Mouse (Mus musculus) spleen, adult 2 months (tissue): ENCODE measurements around the gene Exoc6b. TPM values are rescaled to one million over a fixed set of nuclear protein-coding genes. Genes with fewer than 3 reads are reported as not detected.

Source experiments
- DNase-seq, 2 experiments: peaks; one replicate each; pipeline versions ENCODE4 v3.0.0 to v3.0.0-alpha.2; 2012 to 2021; ENCODE audit warnings: low spot score in 2 of 2, low read depth in 1 of 2
- H3K27ac ChIP-seq: fragments of 200-500 bp; 2 replicates; pipeline ENCODE4 v1.5.1; 2012; ENCODE audit warnings: low read length, inconsistent platforms; ENCODE audit not compliant: insufficient read depth
- H3K27me3 ChIP-seq: fragments of 200-500 bp; 2 replicates; pipeline ENCODE4 v1.6.1; 2012; ENCODE audit warnings: mild to moderate bottlenecking, moderate library complexity, low read length, inconsistent platforms; ENCODE audit not compliant: control insufficient read depth, insufficient read depth
- H3K36me3 ChIP-seq: fragments of 200-500 bp; 2 replicates; pipeline ENCODE4 v1.6.1; 2012; ENCODE audit warnings: mild to moderate bottlenecking, low read length, inconsistent platforms; ENCODE audit not compliant: control insufficient read depth, insufficient read depth
- H3K4me1 ChIP-seq: fragments of 200-500 bp; 2 replicates; pipeline ENCODE4 v1.6.1; 2011; ENCODE audit warnings: inconsistent platforms; ENCODE audit not compliant: control insufficient read depth, insufficient read depth, insufficient read length
- H3K4me3 ChIP-seq: fragments of 200-500 bp; 2 replicates; pipeline ENCODE4 v1.5.1; 2011; ENCODE audit warnings: mild to moderate bottlenecking, inconsistent platforms; ENCODE audit not compliant: insufficient read depth, insufficient read length; ENCODE audit errors: extremely low read depth
- CTCF ChIP-seq: fragments of 200-500 bp; IDR thresholded peaks from 2 replicates; pipeline ENCODE4 v1.5.1; 2011; ENCODE audit warnings: mild to moderate bottlenecking, inconsistent platforms; ENCODE audit not compliant: insufficient read depth, insufficient read length, insufficient replicate concordance; ENCODE audit errors: extremely low read depth
- POLR2A ChIP-seq: fragments of 200-500 bp; IDR thresholded peaks from 2 replicates; pipeline ENCODE4 v1.6.1; 2011; ENCODE audit warnings: low read depth, low read length, inconsistent platforms
- WGBS: fragments of 180-500 bp; shearing (Covaris S2); methylation state at CpG from one replicate; pipeline ENCODE4 v1.1.7; 2018; 5-methylcytosine and 5-hydroxymethylcytosine counted together
- polyA plus RNA-seq: library from polyadenylated mRNA; depleted of rRNA; stranded (reverse); fragments of >200 nt; gene quantifications from 2 replicates; pipeline ENCODE4 v1.2.3, GENCODE M21; 2012; rRNA removed

The Exoc6b gene
- polyA plus RNA-seq, 1 experiment: 3.1 TPM

- no peaks in the 10 kb centered on the region for H3K4me1 ChIP-seq
- H3K27me3 ChIP-seq: no peaks in the 10 kb centered on the region
- no peak overlapping the region for H3K4me3 ChIP-seq
- TF ChIP-seq CTCF (no peak), POLR2A (no peak)
- H3K27ac ChIP-seq: no peak overlapping the region
- no peak for DNase-seq
- WGBS: 84% methylated on average over 25 of the region's 25 CpGs
- no peaks in the 10 kb centered on the region for H3K36me3 ChIP-seq
These were observed 495.2 kb downstream of the Exoc6b start for GRCm38 (mm10) chr6:84573905-84574660.

- no peak for TF ChIP-seq POLR2A
- TF ChIP-seq CTCF: no peak
- Histone ChIP-seq H3K4me1 (no peaks in the 10 kb centered on the region), H3K27me3 (no peaks in the 10 kb centered on the region), H3K4me3 (no peak overlapping the region), H3K27ac (no peak overlapping the region), H3K36me3 (no peaks in the 10 kb centered on the region)
- WGBS: 80% methylated on average over 3 of the region's 3 CpGs
- no peak for DNase-seq
These were observed 499.3 kb downstream of the Exoc6b start for GRCm38 (mm10) chr6:84570039-84570438.

GRCm38 (mm10) chr6:84569590-84569989 is 499.7 kb downstream of the Exoc6b start:
- no peak for DNase-seq
- no peak overlapping the region for H3K27ac ChIP-seq
- no peaks in the 10 kb centered on the region for H3K4me1 ChIP-seq
- no peaks in the 10 kb centered on the region for H3K27me3 ChIP-seq
- TF ChIP-seq POLR2A (no peak), CTCF (no peak)
- no peaks in the 10 kb centered on the region for H3K36me3 ChIP-seq
- no peak overlapping the region for H3K4me3 ChIP-seq

- 15% methylated on average over 6 of the region's 6 CpGs for WGBS
- Histone ChIP-seq H3K4me3 (no peak overlapping the region), H3K36me3 (no peaks in the 10 kb centered on the region), H3K4me1 (no peaks in the 10 kb centered on the region), H3K27ac (no peak overlapping the region), H3K27me3 (no peaks in the 10 kb centered on the region)
- no peak for DNase-seq
- TF ChIP-seq POLR2A (no peak), CTCF (no peak)
These were observed 500.4 kb downstream of the Exoc6b start for GRCm38 (mm10) chr6:84568880-84569279.

Other genes starting within 250 kb of the Exoc6b start
- gene Spr, start 68.3 kb upstream of the Exoc6b start, polyA plus RNA-seq: 10.2 and 10.3 TPM in 2 replicates
- not detected in 2 replicates for gene Emx1, start 117.9 kb upstream of the Exoc6b start, polyA plus RNA-seq